Mouse (Mus musculus): Measurements from ENCODE around the gene Fcho2. TPM values are rescaled to one million over a fixed set of nuclear protein-coding genes. Genes with fewer than 3 reads are reported as not detected.

Gene Fcho2
- polyA plus RNA-seq, 1 experiment = 30.6 TPM

DNA sequence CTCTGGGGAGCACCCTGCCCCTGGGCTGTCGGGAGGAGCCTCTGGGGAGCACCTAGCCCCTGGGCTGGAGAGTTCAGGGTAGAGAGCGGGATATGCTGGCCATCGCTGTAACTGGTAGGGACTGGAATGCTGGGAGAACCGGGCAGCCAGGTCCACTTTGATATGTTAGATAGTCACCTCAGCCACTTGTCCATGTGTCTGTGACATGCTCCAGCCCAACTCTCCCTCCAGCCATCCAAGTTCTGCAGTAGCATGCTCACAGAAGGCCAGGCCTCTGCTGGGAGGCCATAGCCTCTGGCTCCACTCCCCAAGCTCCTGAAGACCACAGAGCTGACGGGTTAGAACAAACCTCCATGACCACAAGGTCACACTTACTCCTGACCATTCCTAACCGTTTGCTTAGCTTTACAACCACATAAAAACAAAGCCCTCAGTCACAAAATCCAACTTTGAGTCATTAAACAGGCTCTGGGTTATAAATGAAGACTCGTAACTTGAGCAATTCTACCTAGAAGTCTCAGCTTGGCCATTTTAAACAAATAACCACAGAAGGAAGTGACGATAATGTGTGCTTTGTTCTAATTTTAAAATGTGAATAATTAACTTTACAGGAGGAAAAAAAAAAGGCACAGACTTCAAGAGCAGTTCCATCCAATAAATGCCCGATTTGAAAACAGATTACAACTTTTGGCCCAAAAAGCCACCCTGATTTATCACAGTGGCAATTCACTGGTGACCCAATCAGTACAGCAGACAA lies 130.9 kb downstream of the Fcho2 start:
- DNase-seq (ENCODE audit: extremely low spot score in 1 of 2, low spot score in 1 of 2) = no peak

DNA sequence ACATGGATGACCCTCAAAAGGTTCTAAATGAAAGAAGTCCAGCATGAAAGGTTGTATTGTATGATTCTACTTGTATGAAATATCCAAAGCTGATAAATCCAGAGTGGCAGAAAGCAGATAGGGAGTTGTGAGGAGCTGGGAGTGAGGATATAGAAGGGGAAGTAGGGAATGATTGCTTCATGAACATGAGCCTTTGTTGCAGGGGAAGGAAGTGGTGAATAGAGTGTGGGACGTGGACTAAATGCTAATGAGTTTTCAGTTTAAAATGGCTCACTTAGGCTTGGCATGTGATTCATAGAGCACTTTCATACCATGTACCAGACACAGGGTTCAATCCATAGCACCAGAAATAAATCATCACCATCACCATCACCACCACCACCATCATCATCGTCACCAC lies 131.8 kb downstream of the Fcho2 start:
- DNase-seq (ENCODE audit: extremely low spot score in 1 of 2, low spot score in 1 of 2) = no peak

DNA sequence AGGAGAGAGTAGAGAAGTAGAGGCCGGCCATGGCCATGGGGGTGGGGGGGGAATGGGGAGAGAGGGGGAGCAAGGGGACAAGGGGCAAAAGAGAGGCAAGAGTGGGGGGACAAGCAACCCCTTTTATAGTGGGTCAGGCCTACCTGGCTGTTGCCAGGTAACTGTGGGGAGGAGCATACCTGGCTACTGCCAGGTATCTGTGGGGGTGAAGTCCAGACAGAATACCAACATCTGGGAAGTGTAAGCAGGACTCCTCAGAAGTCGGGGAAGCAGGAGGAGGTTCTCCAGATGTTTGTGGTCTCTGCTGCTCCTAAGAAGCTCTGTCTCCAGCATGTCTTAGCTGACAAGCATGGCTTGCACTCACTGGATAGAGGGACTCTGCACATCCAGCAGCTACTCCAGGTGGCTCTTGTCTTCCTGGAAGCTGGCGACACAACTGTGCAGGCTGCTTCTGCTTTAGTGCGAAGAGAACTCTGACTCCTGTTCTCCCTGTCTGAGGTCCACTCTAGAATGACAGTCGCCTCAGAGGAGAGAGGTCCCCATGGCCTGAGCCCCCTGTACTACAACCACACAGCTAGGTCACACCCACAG lies 134.7 kb downstream of the Fcho2 start:
- DNase-seq (ENCODE audit: extremely low spot score in 1 of 2, low spot score in 1 of 2) = no peak

DNA sequence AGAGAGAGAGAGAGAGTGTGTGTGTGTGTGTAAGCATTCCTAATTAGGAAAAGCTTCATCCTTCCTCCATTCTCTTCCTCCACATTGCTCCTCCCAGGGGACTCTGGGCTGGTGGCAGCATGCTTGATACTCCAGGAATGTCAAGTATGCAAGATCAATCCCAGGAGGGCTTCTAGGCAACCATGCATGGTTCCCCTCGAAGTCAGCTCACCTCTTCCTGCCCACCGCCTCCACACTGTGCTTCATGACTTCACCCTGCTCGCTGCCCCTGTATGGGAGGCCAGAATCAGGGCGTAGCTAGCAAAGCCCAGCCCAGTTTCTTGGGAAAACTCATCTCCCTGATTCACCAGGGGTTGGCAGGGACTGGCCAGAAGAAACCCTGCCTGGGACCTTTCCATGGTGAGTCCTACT lies 135.6 kb downstream of the Fcho2 start:
- DNase-seq (ENCODE audit: extremely low spot score in 1 of 2, low spot score in 1 of 2) = no peak

DNA sequence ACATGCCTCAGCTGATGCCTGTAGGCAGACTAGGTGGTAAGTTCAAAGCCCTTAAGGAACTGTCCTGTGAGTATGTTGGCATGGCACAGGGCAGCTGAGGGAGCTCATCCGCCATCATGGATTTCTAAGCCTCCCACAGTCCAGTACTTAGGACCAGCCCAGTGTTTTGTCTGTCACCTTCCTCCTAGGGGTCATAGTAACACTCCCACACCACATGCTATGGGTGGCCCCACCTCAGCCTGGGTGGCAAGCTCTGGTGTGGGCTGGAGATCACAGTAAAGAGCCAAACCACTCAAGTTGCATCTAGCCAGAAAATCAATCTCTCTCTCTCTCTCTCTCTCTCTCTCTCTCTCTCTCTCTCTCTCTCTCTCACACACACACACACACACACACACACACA lies 136.0 kb downstream of the Fcho2 start:
- no peak for DNase-seq (ENCODE audit: extremely low spot score in 1 of 2, low spot score in 1 of 2)

DNA sequence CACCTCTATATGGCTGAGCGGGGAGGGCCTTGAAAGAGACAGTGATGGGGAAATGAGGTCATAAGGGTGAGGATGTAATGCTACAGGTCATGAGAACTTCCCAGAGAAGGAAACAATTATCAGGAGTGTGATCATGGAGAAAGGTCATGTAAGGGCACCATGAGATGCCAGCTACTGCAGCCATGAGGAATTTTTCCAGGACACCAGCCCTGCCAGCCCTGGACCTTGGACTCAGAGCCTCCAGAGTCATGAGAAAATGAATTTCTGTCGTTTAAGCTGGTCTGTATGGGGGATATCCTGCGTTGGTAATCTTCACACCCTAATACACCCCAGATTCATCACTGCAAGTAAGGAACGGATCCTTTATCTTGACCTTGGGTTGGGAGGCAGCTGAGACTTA lies 141.3 kb downstream of the Fcho2 start:
- DNase-seq (ENCODE audit: extremely low spot score in 1 of 2, low spot score in 1 of 2) = no peak

Other genes starting within 250 kb of the Fcho2 start
- gene Tmem174, start 178.0 kb downstream of the Fcho2 start, polyA plus RNA-seq (2012; rRNA removed) = 0.04 and 0.13 TPM in 2 replicates
- 0.10 TPM in 1 of 2 replicates, not detected in the other for gene Tmem171, start 120.6 kb downstream of the Fcho2 start, polyA plus RNA-seq (2012; rRNA removed)
- gene Tnpo1, start 110.9 kb upstream of the Fcho2 start, polyA plus RNA-seq (2012; rRNA removed) = 33.6 and 36.0 TPM in 2 replicates
- not detected in 2 replicates for gene 1700024P04Rik, start 169.1 kb upstream of the Fcho2 start, polyA plus RNA-seq (2012; rRNA removed)